Mouse (Mus musculus): ENCODE data around the gene Ybx2. TPM values are rescaled to one million over a fixed set of nuclear protein-coding genes. Genes with fewer than 3 reads are reported as not detected.
"Not testable (repeated sequence)": the region's sequence is repeated elsewhere in the genome, so short reads cannot be mapped to it uniquely, and the experiment has no call there.

Gene Ybx2
- polyA plus RNA-seq, 1 experiment from 2014 or later, result 14.0 TPM

DNA sequence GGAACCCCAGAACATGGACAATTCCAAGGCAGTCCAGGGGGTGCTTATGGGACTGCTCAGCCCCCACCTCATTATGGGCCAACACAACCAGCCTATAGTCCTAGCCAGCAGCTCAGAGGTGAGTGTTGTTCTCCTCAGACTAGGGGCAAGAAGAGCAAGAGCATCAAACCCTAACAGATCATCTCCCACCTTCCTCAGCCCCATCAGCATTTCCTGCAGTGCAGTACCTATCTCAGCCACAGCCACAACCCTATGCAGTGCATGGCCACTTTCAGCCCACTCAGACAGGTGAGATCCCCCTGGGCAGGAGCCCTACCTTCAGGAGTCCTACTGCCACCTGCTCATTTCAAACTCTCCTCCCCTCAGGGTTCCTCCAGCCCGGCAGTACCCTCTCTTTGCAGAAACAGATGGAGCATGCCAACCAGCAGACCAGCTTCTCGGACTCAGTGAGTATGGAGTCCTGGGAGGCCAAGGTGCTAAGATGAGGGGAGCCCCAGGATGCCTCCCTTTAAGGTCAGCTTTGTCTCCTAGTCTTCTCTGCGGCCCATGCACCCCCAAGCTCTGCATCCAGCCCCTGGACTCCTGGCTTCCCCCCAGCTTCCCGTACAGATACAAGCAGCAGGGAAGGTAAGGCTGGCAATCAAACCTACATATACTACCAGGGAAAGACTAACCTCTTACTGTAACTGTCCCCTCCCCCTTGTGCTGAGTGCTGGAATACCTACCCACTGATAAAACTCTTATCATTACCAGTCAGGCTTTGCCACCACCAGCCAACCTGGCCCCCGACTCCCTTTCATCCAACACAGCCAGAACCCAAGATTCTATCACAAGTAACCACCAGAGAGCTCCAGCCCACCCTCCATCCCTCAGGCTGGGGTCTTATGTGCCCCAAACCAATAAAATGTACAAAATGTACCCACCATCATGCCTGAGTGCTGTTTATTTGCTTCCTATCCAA is 19.6 kb upstream of the Ybx2 start:
- ATAC-seq (ENCODE audit: insufficient number of reproducible peaks, insufficient read depth, low FRiP score, low TSS enrichment, low read depth), result no peak
- Histone ChIP-seq H3K4me3 (replicated peaks) (peak overlapping the region; percentile 13; the same call in 1 of the 2 replicates), H3K4me1 (replicated peaks) (peaks cover 50% of the 10 kb centered on the region), H3K27ac (0 out of 2 replicates have a peak overlapping the region, but pooled peaks have one; percentile 12), H3K9ac (replicated peaks) (no peak overlapping the region; the same call in 1 of the 2 replicates), H3K4me2 (peak overlapping the region; percentile 98), H3K27me3 (no peaks in the 10 kb centered on the region), H3K36me3 (peaks cover 76% of the 10 kb centered on the region), H3K9me3 (no peaks in the 10 kb centered on the region)
- 59% methylated on average over 5 of the region's 5 CpGs for WGBS

DNA sequence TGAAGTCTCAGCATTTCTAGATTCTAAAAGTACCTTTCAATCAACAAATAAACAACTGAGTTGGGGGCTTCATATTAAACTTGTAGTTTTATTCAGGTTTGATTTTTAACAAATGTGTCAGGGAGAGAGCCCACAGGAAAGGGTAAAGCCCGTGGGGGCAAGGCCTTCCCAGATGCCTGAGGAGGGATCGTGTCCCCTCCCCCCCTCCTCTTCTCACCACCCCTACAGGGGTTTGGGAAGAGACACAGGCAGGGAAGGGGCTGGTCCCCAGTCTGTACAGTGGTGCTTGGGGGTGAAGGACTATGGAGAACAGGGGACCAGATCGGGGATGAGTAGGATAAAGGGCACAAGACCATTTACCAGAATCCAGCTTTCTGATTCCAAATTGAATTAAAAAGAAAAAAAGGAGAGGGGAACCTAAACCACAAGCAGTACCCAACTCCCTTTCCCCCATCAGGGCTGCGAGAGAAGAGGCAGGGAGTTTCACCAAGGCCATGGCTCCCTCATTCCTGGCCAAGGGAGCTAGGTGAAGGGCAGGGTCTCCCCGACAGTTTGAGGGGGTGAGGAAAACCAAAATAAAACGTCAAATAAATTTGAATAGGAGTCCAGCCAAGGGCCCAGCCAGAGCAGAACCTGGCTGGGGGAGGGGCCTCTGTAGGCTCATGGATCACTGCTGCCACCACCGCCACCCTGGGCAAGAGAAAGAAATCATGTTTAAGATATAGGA is 18.8 kb upstream of the Ybx2 start:
- H3K4me1 ChIP-seq (replicated peaks), result peaks cover 50% of the 10 kb centered on the region
- not testable (repeated sequence) for H3K27me3 ChIP-seq; H3K9me3 ChIP-seq; ATAC-seq (ENCODE audit: insufficient number of reproducible peaks, insufficient read depth, low FRiP score, low TSS enrichment, low read depth); H3K4me2 ChIP-seq; H3K4me3 ChIP-seq (replicated peaks); H3K9ac ChIP-seq (replicated peaks); H3K27ac ChIP-seq
- 65% methylated on average over 7 of the region's 7 CpGs for WGBS
- H3K36me3 ChIP-seq, result peaks cover 67% of the 10 kb centered on the region

DNA sequence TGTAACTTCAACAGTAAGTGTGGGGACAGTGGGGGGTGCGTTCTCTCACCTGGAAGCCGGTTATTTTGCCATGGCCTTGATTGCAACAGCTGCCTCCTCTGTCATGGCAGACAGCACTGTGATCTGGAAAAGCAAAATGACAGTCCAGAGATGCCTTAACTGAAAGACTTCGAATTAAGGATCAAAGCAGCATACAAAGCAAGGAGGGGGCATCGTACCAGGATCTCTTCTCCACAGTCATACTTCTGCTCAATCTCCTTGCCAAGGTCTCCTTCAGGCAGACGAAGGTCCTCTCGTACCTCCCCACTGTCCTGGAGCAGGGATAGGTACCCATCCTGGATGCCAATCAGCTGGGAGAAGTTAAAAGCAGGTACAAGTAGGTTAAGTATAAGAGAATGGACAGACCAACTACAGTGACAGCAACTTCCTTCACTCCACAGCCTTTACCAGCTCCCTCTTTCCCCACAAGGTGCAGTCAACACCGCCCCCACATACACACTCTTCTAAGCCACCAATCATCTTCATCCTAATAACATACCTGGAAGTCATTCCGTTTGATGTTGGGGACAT is 18.1 kb upstream of the Ybx2 start:
- Histone ChIP-seq H3K9me3 (no peaks in the 10 kb centered on the region), H3K9ac (replicated peaks) (no peak overlapping the region), H3K27ac (no peak overlapping the region), H3K27me3 (no peaks in the 10 kb centered on the region), H3K4me3 (replicated peaks) (no peak overlapping the region), H3K4me2 (no peak overlapping the region), H3K36me3 (peaks cover 60% of the 10 kb centered on the region), H3K4me1 (replicated peaks) (peaks cover 50% of the 10 kb centered on the region)
- WGBS, result 86% methylated on average over 8 of the region's 8 CpGs
- no peak for ATAC-seq (ENCODE audit: insufficient number of reproducible peaks, insufficient read depth, low FRiP score, low TSS enrichment, low read depth)

DNA sequence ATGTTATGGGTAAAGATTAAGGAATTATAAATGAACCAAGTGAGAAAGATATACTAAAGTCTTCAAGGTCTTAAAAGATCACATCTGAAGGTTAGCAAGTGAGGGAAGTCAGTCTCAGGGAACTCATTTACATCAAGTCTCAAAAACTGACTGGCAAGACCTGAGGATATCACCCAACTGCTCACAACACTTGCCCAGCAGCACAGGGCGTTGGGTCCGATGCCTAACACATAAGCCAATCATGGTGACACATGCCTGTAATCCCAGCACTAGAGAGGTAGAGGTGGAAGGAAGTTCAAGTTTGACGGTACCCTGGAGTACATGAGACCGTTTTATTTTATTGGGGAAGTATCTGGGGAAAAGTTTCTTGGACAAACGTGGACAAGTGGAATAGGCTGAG is 17.5 kb upstream of the Ybx2 start:
- no peak overlapping the region for H3K9ac ChIP-seq (replicated peaks)
- no peak for ATAC-seq (ENCODE audit: insufficient number of reproducible peaks, insufficient read depth, low FRiP score, low TSS enrichment, low read depth)
- H3K36me3 ChIP-seq, result peaks cover 54% of the 10 kb centered on the region
- no peak overlapping the region for H3K4me2 ChIP-seq
- 83% methylated on average over 5 of the region's 5 CpGs for WGBS
- no peak overlapping the region for H3K4me3 ChIP-seq (replicated peaks)
- H3K27ac ChIP-seq, result no peak overlapping the region
- H3K4me1 ChIP-seq (replicated peaks), result peaks cover 50% of the 10 kb centered on the region
- H3K9me3 ChIP-seq, result no peaks in the 10 kb centered on the region
- H3K27me3 ChIP-seq, result no peaks in the 10 kb centered on the region

DNA sequence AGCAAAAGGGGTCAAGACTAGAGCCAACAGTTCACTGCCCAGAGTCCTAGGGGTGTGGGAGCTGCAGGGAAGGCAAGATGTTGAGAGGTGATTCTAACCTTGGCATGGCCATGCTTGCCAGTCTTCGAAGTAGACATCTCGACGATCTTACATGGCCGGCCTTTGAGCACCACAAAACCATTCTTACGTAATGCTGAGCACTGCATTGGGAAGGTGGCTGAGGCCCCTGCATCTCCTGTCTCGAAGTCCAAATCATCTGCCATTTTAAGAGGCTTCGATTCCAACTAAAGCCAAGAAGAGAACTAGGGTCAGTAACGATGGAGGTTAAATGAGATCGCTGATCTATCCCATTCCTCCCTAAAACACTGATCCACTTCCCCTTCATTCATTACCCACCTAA is 16.5 kb upstream of the Ybx2 start:
- Histone ChIP-seq H3K4me2 (peak overlapping the region; percentile 87), H3K27me3 (no peaks in the 10 kb centered on the region), H3K36me3 (peaks cover 50% of the 10 kb centered on the region), H3K9me3 (no peaks in the 10 kb centered on the region), H3K4me1 (replicated peaks) (peaks cover 46% of the 10 kb centered on the region), H3K4me3 (replicated peaks) (peak overlapping the region; percentile 98), H3K27ac (peak overlapping the region; percentile 98), H3K9ac (replicated peaks) (peak overlapping the region; percentile 95; the same call in 1 of the 2 replicates)
- no peak for ATAC-seq (ENCODE audit: insufficient number of reproducible peaks, insufficient read depth, low FRiP score, low TSS enrichment, low read depth)
- 84% methylated on average over 9 of the region's 9 CpGs for WGBS

DNA sequence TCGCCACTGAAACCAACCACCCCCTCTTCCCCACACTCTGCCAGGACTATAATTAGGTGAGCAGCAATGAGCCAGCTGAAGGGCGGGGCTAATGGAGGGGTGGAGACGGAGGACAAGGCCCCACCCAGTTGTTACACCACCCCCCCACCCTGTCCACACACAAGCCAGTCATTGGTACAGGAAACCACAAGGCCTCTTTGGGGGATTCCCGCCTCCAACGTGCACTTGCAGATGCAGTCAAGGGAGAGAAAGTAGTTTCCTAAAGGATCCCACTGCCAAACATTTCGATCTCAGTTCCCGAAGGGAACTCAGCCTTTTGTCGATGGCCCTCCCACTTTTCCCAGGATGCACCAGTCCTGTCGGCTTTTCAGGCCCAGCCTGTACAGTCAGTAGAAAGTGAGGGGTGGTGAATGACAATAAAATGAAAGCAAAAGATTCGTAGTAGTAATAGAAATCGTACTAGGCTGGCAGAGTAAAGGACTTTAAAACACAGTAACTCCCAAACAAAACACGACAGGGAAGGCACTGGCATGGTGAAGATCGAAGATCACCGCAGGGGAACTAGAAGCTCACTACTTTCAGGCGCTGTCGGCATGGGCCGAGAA is 15.8 kb upstream of the Ybx2 start:
- Histone ChIP-seq H3K27ac (peak overlapping the region; percentile 98), H3K4me1 (replicated peaks) (peaks cover 42% of the 10 kb centered on the region), H3K9ac (replicated peaks) (peak overlapping the region; percentile 95), H3K4me2 (peak overlapping the region; percentile 87), H3K4me3 (replicated peaks) (peak overlapping the region; percentile 98), H3K27me3 (no peaks in the 10 kb centered on the region), H3K9me3 (no peaks in the 10 kb centered on the region), H3K36me3 (peaks cover 47% of the 10 kb centered on the region)
- no peak for ATAC-seq (ENCODE audit: insufficient number of reproducible peaks, insufficient read depth, low FRiP score, low TSS enrichment, low read depth)
- WGBS, result under 1% methylated on average over 17 of the region's 17 CpGs

DNA sequence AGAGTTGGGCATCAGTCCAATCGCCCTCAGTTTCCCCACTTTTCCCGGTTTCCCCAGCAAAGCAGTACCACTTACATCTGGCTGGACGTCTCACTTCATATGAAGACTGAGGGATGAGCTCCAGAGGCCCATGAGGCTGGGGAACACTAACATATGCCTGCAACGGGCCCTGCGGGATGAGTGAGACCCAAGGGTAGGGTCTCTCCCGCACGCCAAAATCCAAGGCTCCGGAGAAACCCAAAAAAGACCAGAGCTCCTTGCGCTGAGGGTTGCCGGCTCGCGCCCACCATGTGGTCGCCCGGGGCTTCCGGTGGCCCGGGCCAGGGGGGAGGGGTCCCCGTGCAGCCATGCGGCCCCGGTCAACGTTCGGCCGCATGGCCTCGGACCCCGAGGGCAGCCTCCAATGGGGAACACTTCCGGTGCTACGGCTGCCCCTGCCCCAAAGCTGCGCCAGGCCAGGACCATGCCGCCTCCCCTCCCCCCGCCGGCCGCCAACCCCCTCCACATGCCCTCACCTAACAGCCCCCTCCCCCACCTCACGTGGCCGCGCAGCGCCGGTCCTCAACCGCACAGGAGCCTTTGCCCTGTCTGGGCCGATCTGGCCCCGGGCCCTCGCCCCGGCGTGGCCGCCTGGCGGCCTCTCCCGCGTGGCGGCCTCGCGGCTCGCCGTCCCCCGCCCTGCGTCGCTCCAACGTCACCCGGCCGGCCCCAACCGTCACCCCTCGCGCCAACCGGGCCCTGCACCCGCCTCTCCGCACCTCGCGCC is 15.1 kb upstream of the Ybx2 start:
- Histone ChIP-seq H3K36me3 (peaks cover 40% of the 10 kb centered on the region), H3K27ac (peak overlapping the region; percentile 98), H3K9ac (replicated peaks) (peak overlapping the region; percentile 95), H3K9me3 (no peaks in the 10 kb centered on the region), H3K4me1 (replicated peaks) (peaks cover 35% of the 10 kb centered on the region), H3K4me2 (peak overlapping the region; percentile 87), H3K4me3 (replicated peaks) (peak overlapping the region; percentile 98), H3K27me3 (no peaks in the 10 kb centered on the region)
- 0 out of 2 replicates have a peak, but pooled peaks have one; percentile 3 for ATAC-seq (ENCODE audit: insufficient number of reproducible peaks, insufficient read depth, low FRiP score, low TSS enrichment, low read depth)
- WGBS, result under 1% methylated on average over 62 of the region's 65 CpGs

DNA sequence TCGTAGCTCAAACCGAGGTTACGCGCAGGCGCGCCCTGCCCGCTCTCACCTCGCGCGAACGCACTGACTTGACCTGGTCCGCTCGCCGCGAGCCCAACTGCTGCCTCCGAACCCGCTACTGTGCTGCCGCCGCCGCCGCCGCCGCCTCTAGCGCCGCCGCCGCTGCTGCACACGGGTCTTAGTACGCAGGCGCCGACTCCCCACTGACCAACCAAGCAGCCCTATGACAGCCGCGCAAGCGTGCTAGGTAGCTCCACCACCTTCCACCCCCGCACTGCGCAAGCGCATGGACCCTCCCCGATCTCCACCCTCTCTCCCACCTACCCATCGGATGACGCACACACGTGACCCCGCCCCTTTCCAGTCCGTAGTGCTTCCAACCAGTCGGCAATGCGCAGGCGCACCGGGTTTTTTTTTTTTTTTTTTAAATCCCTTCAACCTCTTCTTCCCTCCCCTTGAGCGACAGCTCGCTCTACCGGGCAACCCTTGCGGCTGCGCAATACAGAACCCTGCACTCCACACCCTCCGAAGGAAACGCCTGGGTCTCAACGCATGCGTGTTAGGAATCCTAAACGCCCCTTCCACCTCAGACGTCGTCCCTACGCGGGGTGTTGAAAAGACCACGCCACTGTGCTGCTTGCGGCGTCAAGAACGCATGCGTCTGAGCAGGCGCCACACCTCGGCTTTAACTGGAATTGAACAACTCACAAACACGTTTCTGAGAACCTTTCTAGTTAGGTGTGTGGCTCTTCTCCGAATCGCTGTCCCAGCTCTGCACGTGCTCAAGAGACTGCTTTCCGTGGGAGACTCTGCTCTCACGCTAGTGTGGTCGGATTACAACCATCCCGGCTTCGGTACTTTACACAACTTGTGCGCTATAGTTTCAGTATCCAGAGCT is 14.2 kb upstream of the Ybx2 start, which contains the start of gene Eif5a:
TSS of gene Eif5a (minus strand) at position 845 of the 898 bp plus-strand sequence.
- WGBS, result under 1% methylated on average over 78 of the region's 78 CpGs

DNA sequence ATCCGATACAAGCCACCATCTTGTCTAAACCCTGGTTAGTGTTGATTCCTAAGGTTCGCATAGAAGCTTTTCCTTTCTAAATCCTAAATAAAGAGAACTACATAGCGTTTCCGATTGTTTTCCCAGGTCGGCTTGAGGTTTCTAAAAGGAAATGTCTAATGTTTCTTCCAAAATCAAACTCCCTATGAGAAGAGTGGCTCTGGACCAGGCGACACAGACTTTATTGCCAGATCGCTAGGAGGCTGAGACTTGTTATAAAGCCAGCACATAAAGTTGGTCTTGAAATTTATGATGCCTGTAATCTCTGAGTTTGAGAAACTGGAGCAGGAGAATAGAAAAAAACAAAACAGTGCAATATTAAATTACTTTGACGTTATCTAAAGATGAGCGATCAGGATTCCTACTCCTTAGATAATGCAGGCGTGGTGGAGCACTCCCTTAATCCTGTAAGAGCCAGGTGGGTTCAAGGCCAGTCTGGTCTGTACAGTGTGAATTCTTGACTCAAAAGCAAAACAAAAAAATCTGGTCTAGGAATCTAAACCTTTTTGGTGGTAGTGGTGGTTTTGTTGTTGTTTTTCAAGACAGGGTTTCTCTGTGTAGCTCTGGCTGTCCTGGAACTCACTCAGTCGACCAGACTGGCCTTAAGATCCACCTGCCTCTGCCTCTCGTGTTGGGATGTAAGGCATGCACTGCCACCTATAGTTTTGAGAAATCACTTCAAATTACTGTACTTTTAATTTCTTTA is 13.4 kb upstream of the Ybx2 start:
- WGBS, result 3% methylated on average over 12 of the region's 12 CpGs
- peak overlapping the region; percentile 98 for H3K4me3 ChIP-seq (replicated peaks)
- H3K9ac ChIP-seq (replicated peaks), result peak overlapping the region; percentile 65
- peaks cover 22% of the 10 kb centered on the region for H3K36me3 ChIP-seq
- no peaks in the 10 kb centered on the region for H3K27me3 ChIP-seq
- ATAC-seq (ENCODE audit: insufficient number of reproducible peaks, insufficient read depth, low FRiP score, low TSS enrichment, low read depth), result no peak
- no peaks in the 10 kb centered on the region for H3K9me3 ChIP-seq
- H3K4me2 ChIP-seq, result peak overlapping the region; percentile 87
- peak overlapping the region; percentile 98 for H3K27ac ChIP-seq
- peaks cover 23% of the 10 kb centered on the region for H3K4me1 ChIP-seq (replicated peaks)

More for the DNA sequence above, 14.2 kb upstream of the Ybx2 start, which contains the start of gene Eif5a:
- H3K36me3 ChIP-seq, result peaks cover 31% of the 10 kb centered on the region
- peak within 1 kb of the TSS; percentile 98 for H3K27ac ChIP-seq
- H3K4me3 ChIP-seq (replicated peaks), result peak within 1 kb of the TSS; percentile 98
- peak; percentile 96 for ATAC-seq (ENCODE audit: insufficient number of reproducible peaks, insufficient read depth, low FRiP score, low TSS enrichment, low read depth)
- H3K4me1 ChIP-seq (replicated peaks), result peaks cover 28% of the 10 kb centered on the region
- H3K9me3 ChIP-seq, result no peaks in the 10 kb centered on the region
- peak within 1 kb of the TSS; percentile 95 for H3K9ac ChIP-seq (replicated peaks)
- H3K4me2 ChIP-seq, result peak within 1 kb of the TSS; percentile 87
- H3K27me3 ChIP-seq, result no peaks in the 10 kb centered on the region

All from limb, embryonic 12.5 days (tissue).